Comparison of ENCODE assay signal across 11 mouse cellular contexts in genomic region chr12:9657793-9658192, GRCm38 (mm10).
A peak's percentile ranks its signal among the peaks of the same experiment; 100 is the strongest.
DNase-seq lines count a peak whose midpoint lies in the region; ATAC-seq and TF ChIP-seq lines count a peak whose summit lies in the region.
"Had no signal": no experiment of that assay in that cellular context is flagged by ENCODE, and none has a peak within 500 bp of the region (broad histone marks: within the 10 kb centered on the region; RNA-seq: fewer than 3 reads in every experiment).

No protein-coding gene starts in this region.

- no peak overlapping the region for H3K27ac ChIP-seq in heart, embryonic 13.5 days (replicated peaks)
- no peak overlapping the region for H3K27ac ChIP-seq in heart, embryonic 12.5 days (ENCODE audit: poor library complexity, severe bottlenecking)
- no peak overlapping the region for H3K27ac ChIP-seq in lung, postnatal 0 days (ENCODE audit: low read length)
- H3K27ac ChIP-seq: embryonic facial prominence, embryonic 12.5 days; forebrain, embryonic 10.5 days; neural tube, embryonic 15.5 days had no signal

- no peaks in the 10 kb centered on the region for H3K27me3 ChIP-seq in heart, embryonic 13.5 days (replicated peaks)
- no peaks in the 10 kb centered on the region for H3K27me3 ChIP-seq in heart, embryonic 12.5 days (replicated peaks)
- H3K27me3 ChIP-seq in lung, postnatal 0 days (replicated peaks; ENCODE audit: insufficient read depth, low read length): no peaks in the 10 kb centered on the region
- H3K27me3 ChIP-seq: embryonic facial prominence, embryonic 12.5 days; neural tube, embryonic 15.5 days had no signal

- no peaks in the 10 kb centered on the region for H3K36me3 ChIP-seq in heart, embryonic 13.5 days
- no peaks in the 10 kb centered on the region for H3K36me3 ChIP-seq in heart, embryonic 12.5 days
- no peaks in the 10 kb centered on the region for H3K36me3 ChIP-seq in lung, postnatal 0 days (ENCODE audit: insufficient read depth, low read length)
- H3K36me3 ChIP-seq: embryonic facial prominence, embryonic 12.5 days; forebrain, embryonic 10.5 days; neural tube, embryonic 15.5 days had no signal

- no peak for ATAC-seq in heart, embryonic 13.5 days (ENCODE audit: extremely low read depth, insufficient number of reproducible peaks, low FRiP score, low TSS enrichment)
- ATAC-seq in heart, embryonic 12.5 days (ENCODE audit: insufficient number of reproducible peaks, low FRiP score): no peak
- ATAC-seq in lung, postnatal 0 days: no peak

- H3K9me3 ChIP-seq in heart, embryonic 13.5 days: no peaks in the 10 kb centered on the region
- no peaks in the 10 kb centered on the region for H3K9me3 ChIP-seq in heart, embryonic 12.5 days (replicated peaks)
- no peaks in the 10 kb centered on the region for H3K9me3 ChIP-seq in lung, postnatal 0 days (ENCODE audit: low read length)
- H3K9me3 ChIP-seq: embryonic facial prominence, embryonic 12.5 days; forebrain, embryonic 10.5 days; neural tube, embryonic 15.5 days had no signal

- TF ChIP-seq EP300 in lung, postnatal 0 days (IDR thresholded peaks at IDR 0.05): no peak

- H3K4me1 ChIP-seq in heart, embryonic 13.5 days: peaks cover 11% of the 10 kb centered on the region
- H3K4me1 ChIP-seq in heart, embryonic 12.5 days (replicated peaks): peaks cover 3% of the 10 kb centered on the region; the same call in 1 of the 2 replicates
- H3K4me1 ChIP-seq in lung, postnatal 0 days (ENCODE audit: insufficient read depth, low read depth, low read length): peaks cover 8% of the 10 kb centered on the region; the same call in 1 of the 2 replicates
- H3K4me1 ChIP-seq: forebrain, embryonic 10.5 days; neural tube, embryonic 15.5 days had no signal

- no peak overlapping the region for H3K4me3 ChIP-seq in heart, embryonic 13.5 days
- H3K4me3 ChIP-seq in heart, embryonic 12.5 days: no peak overlapping the region
- H3K4me3 ChIP-seq in lung, postnatal 0 days (ENCODE audit: low read depth, low read length): no peak overlapping the region
- H3K4me3 ChIP-seq: embryonic facial prominence, embryonic 12.5 days; forebrain, embryonic 10.5 days; neural tube, embryonic 15.5 days had no signal

- H3K4me2 ChIP-seq in heart, embryonic 13.5 days: peak overlapping the region; percentile 25
- no peak overlapping the region for H3K4me2 ChIP-seq in heart, embryonic 12.5 days
- H3K4me2 ChIP-seq in lung, postnatal 0 days (replicated peaks; ENCODE audit: low read depth, low read length): no peak overlapping the region
- H3K4me2 ChIP-seq: embryonic facial prominence, embryonic 12.5 days; neural tube, embryonic 15.5 days had no signal

- DNase-seq in lung, postnatal 0 days (ENCODE audit: low spot score): peak; percentile 12
- DNase-seq in lung, postnatal 10 days: no peak
- DNase-seq in kidney, adult 9 months: peak; percentile 59
- DNase-seq in lung, postnatal 14 days: peak; percentile 2
- no peak for DNase-seq in layer of hippocampus, postnatal 36 days
- DNase-seq in thymus, postnatal 4 days: no peak

- no peak overlapping the region for H3K9ac ChIP-seq in heart, embryonic 13.5 days
- H3K9ac ChIP-seq in heart, embryonic 12.5 days: no peak overlapping the region
- H3K9ac ChIP-seq in lung, postnatal 0 days (replicated peaks; ENCODE audit: low read depth): no peak overlapping the region
- H3K9ac ChIP-seq: embryonic facial prominence, embryonic 12.5 days; neural tube, embryonic 15.5 days had no signal

- 40% methylated on average over 8 of the region's 8 CpGs for WGBS in heart, embryonic 13.5 days
- WGBS in heart, embryonic 12.5 days: 39% methylated on average over 8 of the region's 8 CpGs
- whole genome bisulfite sequencing in lung, postnatal 0 days: 27% methylated on average over 8 of the region's 8 CpGs

- no peak for TF ChIP-seq CTCF in lung, postnatal 0 days (IDR thresholded peaks at IDR 0.05)

Comparison
In these comparisons a context has a peak if more than half of its experiments do, and no peak if none do; other contexts are left out.
1. DNase-seq: peak in lung, postnatal 0 days (single experiment), kidney, adult 9 months (single experiment) and lung, postnatal 14 days (single experiment); none in lung, postnatal 10 days (single experiment), layer of hippocampus, postnatal 36 days (0 of 2) and thymus, postnatal 4 days (single experiment).